Mouse (Mus musculus): ENCODE measurements around the gene Qpctl. TPM values are rescaled to one million over a fixed set of nuclear protein-coding genes. Genes with fewer than 3 reads are reported as not detected.

Qpctl gene
- total and polyA plus RNA-seq, 3 experiments = 3.1 to 6.5 TPM; not detected in 1

GRCm38 (mm10) chr7:19197985-19198384 lies 48.9 kb upstream of the Qpctl start:
- no peaks in the 10 kb centered on the region for H3K36me3 ChIP-seq (ENCODE audit: control insufficient read depth in 1 of 2, insufficient read depth in 2 of 2, low read length in 2 of 2)
- TF ChIP-seq MAZ (IDR thresholded peaks at IDR 0.05; ENCODE audit: low read depth, low read length) (no peak), MAFK (IDR thresholded peaks at IDR 0.05; ENCODE audit: borderline replicate concordance, low read depth, low read length) (no peak), USF1 (IDR thresholded peaks at IDR 0.05; ENCODE audit: low read depth, low read length) (no peak), NELFE (IDR thresholded peaks at IDR 0.05; ENCODE audit: low read depth, low read length) (no peak), POLR2AphosphoS5 (IDR thresholded peaks at IDR 0.05; ENCODE audit: borderline replicate concordance, low read depth, low read length) (no peak), CHD1 (IDR thresholded peaks at IDR 0.05; ENCODE audit: low read depth, low read length) (no peak), TAL1 (IDR thresholded peaks at IDR 0.05; ENCODE audit: low read length) (no peak), EP300 (IDR thresholded peaks at IDR 0.05; ENCODE audit: low read depth in 1 of 2, low read length in 2 of 2) (no peak), TBP (IDR thresholded peaks at IDR 0.05; ENCODE audit: low read depth, low read length) (no peak), GATA1 (IDR thresholded peaks at IDR 0.05; ENCODE audit: low read depth, low read length) (no peak), ZMIZ1 (IDR thresholded peaks at IDR 0.05; ENCODE audit: low read depth, low read length) (no peak), POLR2A (IDR thresholded peaks at IDR 0.05; ENCODE audit: control insufficient read depth in 1 of 2, insufficient read depth in 1 of 2, low read depth in 1 of 2, low read length in 2 of 2, poor library complexity in 1 of 2) (no peak), SMC3 (IDR thresholded peaks at IDR 0.05; ENCODE audit: low read depth, low read length) (peak; percentile 83), HCFC1 (IDR thresholded peaks at IDR 0.05; ENCODE audit: low read depth, low read length) (no peak), ZC3H11A (IDR thresholded peaks at IDR 0.05; ENCODE audit: low read depth, low read length) (peak; percentile 67), RAD21 (IDR thresholded peaks at IDR 0.05; ENCODE audit: low read depth, low read length) (peak; percentile 58), CTCF (IDR thresholded peaks at IDR 0.05 in 2 of 3, conservative IDR thresholded peaks at IDR 0.05 in 1 of 3; ENCODE audit: control insufficient read depth in 1 of 3, insufficient read depth in 1 of 3, low read depth in 2 of 3, low read length in 3 of 3, poor library complexity in 1 of 3, severe bottlenecking in 1 of 3) (peak; percentile 77 to 83 (median 82))
- DNase-seq (ENCODE audit: low read depth, low spot score) = peak; percentile 73
- H3K9ac ChIP-seq (ENCODE audit: control insufficient read depth, low read depth, low read length, poor library complexity, severe bottlenecking) = no peak overlapping the region
- H3K27ac ChIP-seq (ENCODE audit: control insufficient read depth, low read depth, low read length) = no peak overlapping the region
- H3K4me1 ChIP-seq (ENCODE audit: control insufficient read depth in 1 of 2, insufficient read depth in 2 of 2, low read length in 2 of 2) = no peaks in the 10 kb centered on the region
- no peaks in the 10 kb centered on the region for H3K79me2 ChIP-seq (ENCODE audit: control insufficient read depth, insufficient read depth, low read length, poor library complexity)
- H3K27me3 ChIP-seq (ENCODE audit: control insufficient read depth in 1 of 2, insufficient read depth in 2 of 2, low read length in 2 of 2) = no peaks in the 10 kb centered on the region
- H3K9me3 ChIP-seq (replicated peaks; ENCODE audit: insufficient read depth, low read length) = no peaks in the 10 kb centered on the region
- H3K4me3 ChIP-seq (ENCODE audit: control insufficient read depth in 1 of 2, insufficient read depth in 1 of 2, low read depth in 2 of 2, low read length in 2 of 2) = no peak overlapping the region

- no peak overlapping the region for H3K9ac ChIP-seq (ENCODE audit: control insufficient read depth, low read depth, low read length, poor library complexity, severe bottlenecking)
- H3K36me3 ChIP-seq (ENCODE audit: control insufficient read depth in 1 of 2, insufficient read depth in 2 of 2, low read length in 2 of 2) = no peaks in the 10 kb centered on the region; a peak in 1 of 4 replicates
- H3K27ac ChIP-seq (ENCODE audit: control insufficient read depth, low read depth, low read length) = no peak overlapping the region
- peak; percentile 77 for DNase-seq (ENCODE audit: low read depth, low spot score)
- no peaks in the 10 kb centered on the region for H3K4me1 ChIP-seq (ENCODE audit: control insufficient read depth in 1 of 2, insufficient read depth in 2 of 2, low read length in 2 of 2)
- peak; percentile 57 to 81 (median 69) for TF ChIP-seq CTCF (IDR thresholded peaks at IDR 0.05 in 2 of 3, conservative IDR thresholded peaks at IDR 0.05 in 1 of 3; ENCODE audit: control insufficient read depth in 1 of 3, insufficient read depth in 1 of 3, low read depth in 2 of 3, low read length in 3 of 3, poor library complexity in 1 of 3, severe bottlenecking in 1 of 3)
- no peak for TF ChIP-seq NELFE (IDR thresholded peaks at IDR 0.05; ENCODE audit: low read depth, low read length)
- TF ChIP-seq SMC3 (IDR thresholded peaks at IDR 0.05; ENCODE audit: low read depth, low read length) = peak; percentile 56
- no peaks in the 10 kb centered on the region for H3K79me2 ChIP-seq (ENCODE audit: control insufficient read depth, insufficient read depth, low read length, poor library complexity)
- no peaks in the 10 kb centered on the region for H3K27me3 ChIP-seq (ENCODE audit: control insufficient read depth in 1 of 2, insufficient read depth in 2 of 2, low read length in 2 of 2)
- no peaks in the 10 kb centered on the region for H3K9me3 ChIP-seq (replicated peaks; ENCODE audit: insufficient read depth, low read length)
- H3K4me3 ChIP-seq (ENCODE audit: control insufficient read depth in 1 of 2, insufficient read depth in 1 of 2, low read depth in 2 of 2, low read length in 2 of 2) = no peak overlapping the region
Observed at GRCm38 (mm10) chr7:19196676-19197075, 47.6 kb upstream of the Qpctl start.
